Mouse (Mus musculus) embryonic facial prominence, embryonic 10.5 days (tissue): Measurements from ENCODE around the gene Siglecg. TPM values are rescaled to one million over a fixed set of nuclear protein-coding genes. Genes with fewer than 3 reads are reported as not detected.
A peak's percentile ranks its signal among the peaks of the same experiment; 100 is the strongest.
"Not testable (repeated sequence)": the region's sequence is repeated elsewhere in the genome, so short reads cannot be mapped to it uniquely, and the experiment has no call there.

Experiments
- DNase-seq: peaks from one replicate; pipeline ENCODE4 v3.0.0-alpha.2; 2017; ENCODE audit warnings: low spot score
- H3K27ac ChIP-seq: fragments of 300-500 bp; sonication (generic); replicated peaks from 2 replicates; pipeline ENCODE4 v1.5.1; 2016; ENCODE audit warnings: mild to moderate bottlenecking
- H3K27me3 ChIP-seq: fragments of 300-500 bp; sonication (generic); replicated peaks from 2 replicates; pipeline ENCODE4 v1.6.1; 2016; ENCODE audit warnings: low read depth, mild to moderate bottlenecking; ENCODE audit not compliant: poor library complexity, severe bottlenecking
- H3K36me3 ChIP-seq: fragments of 300-500 bp; sonication (generic); replicated peaks from 2 replicates; pipeline ENCODE4 v1.6.1; 2016; ENCODE audit warnings: mild to moderate bottlenecking, moderate library complexity
- H3K4me1 ChIP-seq: fragments of 300-500 bp; sonication (generic); 2 replicates; pipeline ENCODE4 v1.6.1; 2016
- H3K4me3 ChIP-seq: fragments of 300-500 bp; sonication (generic); 2 replicates; pipeline ENCODE4 v1.5.1; 2016; ENCODE audit warnings: mild to moderate bottlenecking, moderate library complexity
- H3K9me3 ChIP-seq: fragments of 300-500 bp; sonication (generic); 2 replicates; pipeline ENCODE4 v1.6.1; 2016; ENCODE audit warnings: mild to moderate bottlenecking
- WGBS: fragments of 180-500 bp; shearing (Covaris S2); methylation state at CpG from one replicate; pipeline ENCODE4 v1.1.7; 2016; 5-methylcytosine and 5-hydroxymethylcytosine counted together
- polyA plus RNA-seq: library from polyadenylated mRNA; unstranded; fragments of >200 nt; fragmentation: Nextera tagmentation; extraction: Ambion mirVana; gene quantifications from 2 replicates; pipeline ENCODE4 v1.2.1, GENCODE M21; 2016

Siglecg gene
- polyA plus RNA-seq = 0.06 and 0.16 TPM in 2 replicates

DNA sequence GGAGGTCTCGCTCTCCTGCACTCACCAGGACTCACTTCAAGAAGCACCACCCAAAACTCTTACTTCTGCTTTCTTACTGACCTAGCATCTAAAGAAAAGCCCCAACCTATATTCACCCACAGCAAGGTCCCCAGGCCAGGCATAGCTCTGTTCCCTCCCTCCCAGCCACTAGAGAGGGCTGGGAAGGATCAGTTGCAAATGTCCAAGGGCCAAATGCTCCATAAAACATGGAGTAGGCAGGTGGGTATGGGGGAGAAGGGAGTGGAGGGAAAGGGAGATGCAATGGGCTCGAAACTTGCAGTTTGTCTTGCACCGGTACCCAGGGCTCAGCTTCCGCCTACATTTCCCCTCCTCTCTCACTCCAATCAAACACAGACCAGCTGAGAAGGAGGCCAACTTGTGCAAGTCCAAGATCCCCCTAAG lies at the start of gene Siglecg:
Gene Siglecg (plus strand): TSS at position 74 of the 423 bp plus-strand sequence.
- no peaks in the 10 kb centered on the region for H3K9me3 ChIP-seq
- no peak for DNase-seq
- H3K4me1 ChIP-seq = peaks cover 5% of the 10 kb centered on the region
- H3K27ac ChIP-seq = no peak within 1 kb of the TSS
- 73% methylated on average over 4 of the region's 4 CpGs for WGBS
- no peaks in the 10 kb centered on the region for H3K27me3 ChIP-seq
- H3K4me3 ChIP-seq = no peak within 1 kb of the TSS
- no peaks in the 10 kb centered on the region for H3K36me3 ChIP-seq

DNA sequence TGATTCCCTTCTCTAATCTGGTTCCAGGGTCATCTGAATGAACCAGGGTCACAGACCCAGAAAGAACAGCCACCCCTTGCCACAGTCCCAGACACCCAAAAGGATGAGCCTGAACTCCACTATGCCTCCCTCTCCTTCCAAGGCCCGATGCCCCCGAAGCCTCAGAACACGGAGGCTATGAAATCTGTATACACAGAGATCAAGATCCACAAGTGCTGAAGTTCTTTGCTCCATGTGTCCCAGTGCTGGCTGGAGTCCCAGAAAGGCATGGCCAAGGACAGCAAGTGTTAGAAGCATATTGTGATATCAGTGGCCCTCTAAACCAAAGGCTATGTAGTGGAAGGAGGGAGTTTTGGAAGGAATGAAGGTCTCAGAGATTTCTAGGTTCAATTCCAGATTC lies 49.4 kb upstream of the Siglecg start:
- Histone ChIP-seq H3K27me3 (no peaks in the 10 kb centered on the region), H3K9me3 (no peaks in the 10 kb centered on the region), H3K36me3 (no peaks in the 10 kb centered on the region), H3K27ac (no peak overlapping the region), H3K4me3 (no peak overlapping the region), H3K4me1 (peaks cover 10% of the 10 kb centered on the region)
- WGBS = 87% methylated on average over 3 of the region's 3 CpGs
- no peak for DNase-seq

- H3K4me1 ChIP-seq = no peaks in the 10 kb centered on the region
- no peak overlapping the region for H3K4me3 ChIP-seq
- H3K27ac ChIP-seq = no peak overlapping the region
- 86% methylated on average over 1 of the region's 1 CpGs for WGBS
- no peaks in the 10 kb centered on the region for H3K9me3 ChIP-seq
- no peaks in the 10 kb centered on the region for H3K27me3 ChIP-seq
- no peaks in the 10 kb centered on the region for H3K36me3 ChIP-seq
- no peak for DNase-seq
Observed at GRCm38 (mm10) chr7:43361442-43361841, 46.6 kb upstream of the Siglecg start.

- Histone ChIP-seq H3K36me3 (no peaks in the 10 kb centered on the region), H3K27me3 (no peaks in the 10 kb centered on the region), H3K9me3 (no peaks in the 10 kb centered on the region), H3K4me1 (no peaks in the 10 kb centered on the region), H3K27ac (no peak overlapping the region), H3K4me3 (no peak overlapping the region)
- 76% methylated on average over 4 of the region's 4 CpGs for WGBS
- DNase-seq = no peak
Observed at GRCm38 (mm10) chr7:43362021-43362420, 46.0 kb upstream of the Siglecg start.

- Histone ChIP-seq H3K9me3 (no peaks in the 10 kb centered on the region), H3K4me1 (no peaks in the 10 kb centered on the region), H3K4me3 (no peak overlapping the region), H3K27ac (no peak overlapping the region), H3K27me3 (no peaks in the 10 kb centered on the region), H3K36me3 (no peaks in the 10 kb centered on the region)
- peak; percentile 41 for DNase-seq
- 23% methylated on average over 5 of the region's 5 CpGs for WGBS
Observed at GRCm38 (mm10) chr7:43378226-43378625, 29.8 kb upstream of the Siglecg start.

GRCm38 (mm10) chr7:43392349-43393121 lies 15.5 kb upstream of the Siglecg start:
- H3K36me3 ChIP-seq = no peaks in the 10 kb centered on the region
- H3K27ac ChIP-seq = no peak overlapping the region
- no peaks in the 10 kb centered on the region for H3K9me3 ChIP-seq
- H3K4me1 ChIP-seq = no peaks in the 10 kb centered on the region
- H3K4me3 ChIP-seq = no peak overlapping the region
- H3K27me3 ChIP-seq = no peaks in the 10 kb centered on the region
- 83% methylated on average over 8 of the region's 8 CpGs for WGBS
- no peak for DNase-seq

GRCm38 (mm10) chr7:43399501-43399900 lies 8.5 kb upstream of the Siglecg start:
- no peak for DNase-seq
- Histone ChIP-seq H3K36me3 (no peaks in the 10 kb centered on the region), H3K27ac (no peak overlapping the region), H3K4me3 (no peak overlapping the region), H3K9me3 (no peaks in the 10 kb centered on the region), H3K4me1 (no peaks in the 10 kb centered on the region), H3K27me3 (no peaks in the 10 kb centered on the region)
- WGBS = 88% methylated on average over 2 of the region's 2 CpGs

DNA sequence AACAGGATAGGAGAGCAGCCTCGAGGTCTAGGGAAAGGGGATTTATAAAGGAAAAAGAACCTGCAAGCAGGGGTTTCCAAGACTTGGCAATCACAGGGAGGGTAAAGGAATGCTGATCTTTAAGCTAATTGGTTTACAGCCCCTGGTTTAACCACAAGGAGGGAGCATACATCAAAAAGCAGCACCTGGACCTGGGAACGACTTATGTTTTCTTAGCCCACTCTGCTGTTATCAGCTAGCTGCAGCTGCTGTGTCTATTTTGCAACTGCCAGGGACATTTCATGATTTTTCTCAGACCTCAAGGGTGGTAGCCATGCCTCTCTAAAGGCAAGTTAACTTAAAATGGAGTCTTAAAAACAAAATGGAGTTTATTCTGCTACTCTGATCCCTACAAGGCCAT lies 5.3 kb upstream of the Siglecg start:
- no peak overlapping the region for H3K27ac ChIP-seq

DNA sequence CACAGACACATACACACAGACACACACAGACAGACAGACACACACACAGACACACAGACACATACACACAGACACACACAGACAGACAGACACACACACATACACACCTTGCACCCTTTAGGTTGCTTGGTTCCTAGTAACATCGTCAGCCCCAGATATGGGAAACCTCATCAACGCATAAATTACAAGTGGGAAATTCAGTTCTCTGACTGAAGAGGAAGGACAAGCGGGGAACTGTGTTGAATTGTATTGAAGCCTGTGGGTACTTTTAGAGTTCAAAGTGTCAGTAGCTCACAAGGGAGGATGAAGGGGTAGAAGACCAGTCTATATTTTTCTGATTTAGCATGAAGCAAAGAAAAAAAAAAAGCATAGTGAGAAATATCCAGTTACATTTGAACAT lies 431 bp upstream of the Siglecg start:
- H3K27me3 ChIP-seq = no peaks in the 10 kb centered on the region
- no peaks in the 10 kb centered on the region for H3K36me3 ChIP-seq
- peaks cover 5% of the 10 kb centered on the region for H3K4me1 ChIP-seq
- WGBS = 86% methylated on average over 3 of the region's 3 CpGs
- H3K27ac ChIP-seq = no peak overlapping the region
- DNase-seq = no peak
- H3K4me3 ChIP-seq = no peak overlapping the region
- no peaks in the 10 kb centered on the region for H3K9me3 ChIP-seq

More for the DNA sequence above, 5.3 kb upstream of the Siglecg start:
- Histone ChIP-seq H3K9me3 (no peaks in the 10 kb centered on the region), H3K4me3 (no peak overlapping the region), H3K27me3 (no peaks in the 10 kb centered on the region), H3K4me1 (no peaks in the 10 kb centered on the region), H3K36me3 (no peaks in the 10 kb centered on the region)
- 62% methylated on average over 2 of the region's 2 CpGs for WGBS
- DNase-seq = no peak

DNA sequence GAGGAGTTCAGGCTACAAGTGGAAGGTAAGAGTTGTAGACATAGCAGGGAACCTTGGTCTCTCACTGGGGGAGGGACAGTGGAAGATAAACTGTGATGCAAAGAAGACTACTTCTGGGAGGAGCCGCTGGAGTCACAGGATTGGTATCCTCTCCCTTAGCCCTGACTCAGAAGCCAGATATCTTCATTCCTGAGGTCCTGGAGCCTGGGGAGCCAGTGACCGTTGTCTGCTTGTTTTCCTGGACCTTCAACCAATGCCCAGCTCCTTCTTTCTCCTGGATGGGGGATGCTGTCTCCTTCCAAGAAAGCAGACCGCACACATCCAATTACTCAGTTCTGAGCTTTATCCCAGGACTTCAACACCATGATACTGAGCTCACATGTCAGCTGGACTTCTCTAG lies 1.1 kb downstream of the Siglecg start:
- no peaks in the 10 kb centered on the region for H3K27me3 ChIP-seq
- no peaks in the 10 kb centered on the region for H3K9me3 ChIP-seq
- no peak overlapping the region for H3K27ac ChIP-seq
- H3K36me3 ChIP-seq = no peaks in the 10 kb centered on the region
- peaks cover 5% of the 10 kb centered on the region for H3K4me1 ChIP-seq
- 80% methylated on average over 3 of the region's 3 CpGs for WGBS
- no peak overlapping the region for H3K4me3 ChIP-seq
- no peak for DNase-seq

DNA sequence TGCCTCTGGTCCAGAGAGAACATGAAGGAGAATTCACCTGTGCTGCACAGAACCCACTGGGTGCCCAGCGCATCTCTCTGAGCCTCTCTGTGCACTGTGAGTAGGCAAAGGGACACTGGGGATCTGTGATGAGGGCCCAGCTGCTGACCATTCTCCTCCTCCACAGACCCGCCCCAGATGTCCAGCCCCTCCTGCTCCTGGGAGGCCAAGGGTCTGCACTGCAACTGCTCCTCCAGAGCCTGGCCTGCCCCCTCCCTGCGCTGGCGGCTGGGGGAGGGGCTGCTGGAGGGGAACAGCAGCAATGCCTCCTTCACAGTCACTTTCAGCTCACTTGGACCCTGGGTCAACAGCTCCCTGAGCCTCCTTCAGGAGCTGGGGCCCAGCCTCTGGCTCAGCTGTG lies 3.7 kb downstream of the Siglecg start:
- 0 out of 2 replicates have a peak overlapping the region, but pooled peaks have one; percentile 6 for H3K27ac ChIP-seq
- WGBS = 31% methylated on average over 4 of the region's 4 CpGs
- not testable (repeated sequence) for H3K36me3 ChIP-seq, H3K9me3 ChIP-seq, H3K4me1 ChIP-seq, H3K4me3 ChIP-seq, H3K27me3 ChIP-seq
- peak; percentile 13 for DNase-seq

DNA sequence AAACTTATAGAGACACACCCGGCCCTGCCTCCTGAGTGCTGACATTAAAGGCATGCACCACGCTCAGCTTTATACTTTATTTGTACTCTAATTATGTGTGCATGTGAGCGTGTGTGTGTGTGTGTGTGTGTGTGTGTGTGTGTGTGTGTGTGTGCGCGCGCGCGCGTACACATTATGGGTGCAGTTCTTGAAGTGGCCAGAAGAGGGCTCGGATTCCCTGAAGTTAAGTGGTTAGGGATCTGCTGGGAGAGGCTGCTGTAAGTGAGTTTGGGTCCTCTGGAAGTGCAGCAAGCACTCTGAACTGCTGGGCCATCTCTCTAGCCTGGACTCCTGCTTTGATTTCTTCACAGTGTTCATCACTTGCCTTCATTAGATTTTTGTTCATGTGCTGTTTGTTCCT lies 9.3 kb downstream of the Siglecg start:
- 86% methylated on average over 10 of the region's 10 CpGs for WGBS
- H3K27me3 ChIP-seq = no peaks in the 10 kb centered on the region
- peaks cover 11% of the 10 kb centered on the region for H3K9me3 ChIP-seq
- no peak overlapping the region for H3K4me3 ChIP-seq
- no peak overlapping the region for H3K27ac ChIP-seq
- no peaks in the 10 kb centered on the region for H3K36me3 ChIP-seq
- H3K4me1 ChIP-seq = no peaks in the 10 kb centered on the region; the same call in 1 of the 2 replicates
- peak; percentile 13 for DNase-seq

GRCm38 (mm10) chr7:43422995-43423617 lies 15.1 kb downstream of the Siglecg start:
- H3K9me3 ChIP-seq = 0 out of 2 replicates have a peak, but pooled peaks cover 2% of the 10 kb centered on the region
- peak; percentile 83 for DNase-seq
- no peaks in the 10 kb centered on the region for H3K27me3 ChIP-seq
- 0 out of 2 replicates have a peak, but pooled peaks cover 7% of the 10 kb centered on the region for H3K4me1 ChIP-seq
- H3K36me3 ChIP-seq = no peaks in the 10 kb centered on the region
- peak overlapping the region; percentile 27; the same call in 1 of the 2 replicates for H3K4me3 ChIP-seq
- no peak overlapping the region for H3K27ac ChIP-seq
- 12% methylated on average over 11 of the region's 11 CpGs for WGBS
